Mouse (Mus musculus) left cerebral cortex, postnatal 4 days (tissue): ENCODE data around the gene 1700028P14Rik. TPM values are rescaled to one million over a fixed set of nuclear protein-coding genes. Genes with fewer than 3 reads are reported as not detected.
A peak's percentile ranks its signal among the peaks of the same experiment; 100 is the strongest.

Experiments
- DNase-seq: peaks from one replicate; pipeline ENCODE4 v3.0.0-alpha.2; 2022
- intact Hi-C: fragments of 180-260 bp; cut with DNase I; formaldehyde crosslinking; loops from one replicate; pipeline ENCODE4 v1.15.1; 2025
- total RNA-seq, 2 experiments: library from RNA; stranded (reverse); gene quantifications; 2 replicates each; pipeline ENCODE4 v1.2.3; 2021

The 1700028P14Rik gene
- total RNA-seq, 2 experiments from 2014 or later, result 0.90 to 2.0 TPM

DNA sequence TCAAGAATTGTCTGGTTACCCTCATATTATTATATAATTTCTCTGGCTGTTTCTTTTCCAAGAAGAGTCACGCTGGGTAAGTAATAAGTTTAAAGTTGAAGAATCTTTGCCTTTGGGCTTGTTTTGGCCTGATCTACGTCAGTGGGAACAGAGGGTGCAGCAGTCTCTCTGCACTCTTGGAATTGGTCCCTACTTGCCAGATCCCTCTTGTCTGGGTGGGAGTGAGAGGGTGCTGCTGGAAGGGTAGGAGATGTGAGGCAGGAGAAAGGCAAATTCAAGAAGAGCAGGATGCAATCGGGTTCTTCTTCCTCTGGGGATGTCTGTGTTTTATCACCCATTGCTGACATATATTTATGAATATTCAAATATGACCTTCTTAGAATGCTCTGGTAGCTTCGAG is 42.9 kb downstream of the 1700028P14Rik start:
- no peak for DNase-seq
- intact Hi-C loops, result no loop called here

GRCm38 (mm10) chr19:23607951-23608350 is 44.7 kb downstream of the 1700028P14Rik start:
- intact Hi-C loops, result no loop called here
- no peak for DNase-seq

DNA sequence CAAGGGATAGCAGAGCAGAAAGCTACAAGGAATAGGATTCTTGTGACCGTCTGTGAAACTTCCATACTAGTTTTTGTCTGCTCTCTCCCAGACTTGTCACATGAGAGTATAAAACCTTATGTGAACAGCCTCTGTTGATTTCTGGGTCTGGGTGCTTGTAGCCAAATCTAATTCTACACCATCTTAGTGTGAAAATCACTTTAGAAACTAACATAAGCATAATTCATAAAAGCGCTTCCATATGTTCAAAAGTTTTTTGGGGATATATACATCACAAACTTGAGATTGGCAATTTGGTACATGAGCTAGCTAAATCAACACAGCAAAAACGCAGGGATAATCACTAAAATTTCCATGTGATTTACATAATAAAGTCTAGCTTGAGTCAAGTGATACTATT is 57.7 kb downstream of the 1700028P14Rik start:
- no peak for DNase-seq
- intact Hi-C loops, result no loop called here

DNA sequence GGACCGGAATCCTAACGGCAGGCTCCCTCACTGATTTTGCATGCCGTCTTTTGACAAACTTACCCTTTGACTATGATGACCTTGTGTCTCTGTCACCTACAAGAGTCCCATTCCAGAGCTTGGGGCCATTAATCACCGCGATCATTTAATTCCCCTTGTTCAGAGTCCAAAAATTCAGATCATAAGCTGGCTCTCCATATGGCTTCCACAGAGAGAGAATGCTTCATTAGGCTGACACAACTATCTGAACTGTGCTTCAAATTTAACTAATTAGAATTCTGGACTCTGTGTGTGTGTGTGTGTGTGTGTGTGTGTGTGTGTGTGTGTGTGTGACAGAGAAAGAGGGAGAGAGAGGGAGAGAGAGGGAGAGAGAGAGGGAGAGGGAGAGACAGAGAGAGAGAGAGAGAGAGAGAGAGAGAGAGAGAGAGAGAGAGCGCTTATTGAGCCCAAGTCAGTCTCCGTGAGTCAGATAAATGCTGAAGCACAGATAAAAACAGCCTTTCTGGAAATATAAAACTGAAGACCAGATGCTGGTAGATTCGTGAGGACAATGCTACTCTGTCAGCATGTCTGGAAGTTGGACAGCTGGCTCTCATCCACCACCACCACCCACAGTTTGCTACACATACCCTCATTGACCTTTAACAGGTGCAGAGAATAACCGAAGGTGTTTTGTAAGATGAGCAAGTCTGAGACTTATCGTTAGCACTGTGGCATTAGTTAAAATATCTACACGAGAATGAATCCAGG is 73.8 kb downstream of the 1700028P14Rik start:
- intact Hi-C loops, result loop anchor here (10.0 kb wide), 1 partner anchor 176 kb away; the partner anchor contains the start of gene Apba1
- peak; percentile 40 for DNase-seq

DNA sequence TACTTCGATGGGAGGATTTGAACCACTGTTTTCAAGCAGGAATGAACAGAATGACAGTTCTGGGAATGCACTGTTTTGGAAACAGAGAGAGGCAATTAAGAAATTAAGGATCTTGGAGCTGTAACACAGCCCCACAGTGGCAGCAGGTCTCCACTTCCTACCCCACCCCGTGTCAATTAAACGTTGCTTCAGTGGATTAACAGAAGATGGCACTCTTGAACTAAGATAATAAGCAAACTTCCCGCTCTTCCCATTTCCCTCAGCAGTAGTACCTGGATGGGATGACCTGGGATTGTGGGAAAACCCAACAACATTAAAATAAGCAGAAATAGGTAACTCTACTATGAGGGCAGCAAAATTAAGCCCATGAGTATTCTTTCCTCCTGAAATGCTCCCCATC is 75.9 kb downstream of the 1700028P14Rik start:
- DNase-seq, result no peak
- intact Hi-C loops, result loop anchor here (10.0 kb wide), 1 partner anchor 178 kb away; the partner anchor contains the start of gene Apba1

DNA sequence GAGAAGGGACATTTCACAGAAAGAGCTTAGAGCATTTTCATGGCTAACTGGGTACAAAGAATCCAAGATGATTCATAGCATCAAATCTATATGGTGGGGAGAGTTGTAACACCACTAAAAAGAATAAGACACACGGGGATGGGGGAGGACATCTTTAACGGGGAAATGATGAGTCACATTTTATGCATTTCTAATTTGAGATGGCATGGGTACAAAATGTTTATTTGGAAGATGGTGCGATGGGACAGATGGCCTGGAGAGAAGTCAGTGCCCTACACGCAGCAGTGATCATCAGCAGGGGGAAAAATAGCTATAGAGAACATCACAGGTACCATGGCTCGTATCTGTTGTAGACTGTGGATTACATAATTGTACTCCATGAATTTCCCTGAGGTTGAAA is 88.9 kb downstream of the 1700028P14Rik start:
- DNase-seq, result no peak
- intact Hi-C loops, result no loop called here

DNA sequence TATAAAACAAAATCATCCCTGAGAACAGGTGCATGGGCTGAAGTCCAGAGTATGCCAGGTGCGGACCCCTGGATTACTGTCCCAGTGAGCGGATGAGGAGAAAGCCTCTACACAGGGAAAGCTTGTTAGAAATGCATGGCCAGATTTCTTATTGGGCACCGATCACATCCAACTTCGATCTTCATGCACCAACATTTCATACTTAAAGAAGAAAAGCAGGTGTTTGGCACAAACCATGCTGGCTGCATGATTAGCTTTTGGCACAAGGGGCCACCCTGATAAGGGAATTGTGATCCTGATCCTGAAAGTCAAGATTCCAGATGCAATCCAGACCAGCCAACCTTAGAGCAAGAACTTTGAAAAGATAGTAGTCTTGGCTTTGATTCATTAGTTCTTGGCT is 90.0 kb downstream of the 1700028P14Rik start:
- no peak for DNase-seq
- intact Hi-C loops, result no loop called here

- no peak for DNase-seq
- intact Hi-C loops, result no loop called here
These were observed 90.6 kb downstream of the 1700028P14Rik start for GRCm38 (mm10) chr19:23562061-23562460.

GRCm38 (mm10) chr19:23553450-23553849 is 99.2 kb downstream of the 1700028P14Rik start:
- intact Hi-C loops, result no loop called here
- no peak for DNase-seq

DNA sequence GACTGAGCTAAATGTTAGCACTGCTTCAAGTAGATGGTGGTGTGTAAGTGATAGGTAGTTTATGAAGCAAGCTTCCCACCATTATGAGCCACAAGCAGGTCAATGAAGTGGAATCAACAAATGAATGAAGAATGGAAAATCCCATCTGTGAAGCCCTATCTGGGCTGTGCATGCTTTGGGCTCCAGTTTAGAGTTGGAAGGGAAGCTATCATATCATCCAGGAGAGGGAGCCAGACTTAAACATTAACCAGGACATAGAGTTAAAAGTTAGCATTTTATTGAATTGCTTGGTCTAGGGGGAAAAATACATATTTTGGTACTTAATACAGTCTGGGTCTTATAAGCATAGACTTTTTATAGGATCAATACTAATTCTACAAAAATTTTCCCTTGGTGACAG is 107.0 kb downstream of the 1700028P14Rik start:
- intact Hi-C loops, result no loop called here

GRCm38 (mm10) chr19:23543244-23544004 is 109.2 kb downstream of the 1700028P14Rik start:
- no peak for DNase-seq
- intact Hi-C loops, result no loop called here

More for the DNA sequence above, 107.0 kb downstream of the 1700028P14Rik start:
- DNase-seq, result no peak

DNA sequence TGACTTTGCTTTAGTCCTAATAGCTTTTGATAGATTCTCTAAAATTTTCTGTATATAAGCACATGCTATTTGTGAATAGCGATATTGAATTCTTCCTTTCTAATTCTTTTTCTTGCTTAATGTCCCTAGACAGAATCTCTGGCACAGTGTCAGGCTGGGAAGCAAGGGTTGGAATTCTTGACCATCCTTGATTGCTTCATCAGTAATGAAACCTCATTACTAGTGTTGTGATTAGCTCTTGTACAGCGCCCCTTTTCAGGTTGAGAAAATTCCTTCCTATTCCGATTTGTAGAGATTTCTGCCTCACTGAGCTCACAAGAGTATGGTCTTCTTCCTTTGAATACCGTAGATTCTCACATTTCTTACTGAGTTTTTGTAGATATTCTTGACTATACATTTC is 109.9 kb downstream of the 1700028P14Rik start:
- intact Hi-C loops, result no loop called here
- no peak for DNase-seq

GRCm38 (mm10) chr19:23535700-23536099 is 116.9 kb downstream of the 1700028P14Rik start:
- no peak for DNase-seq
- intact Hi-C loops, result no loop called here

DNA sequence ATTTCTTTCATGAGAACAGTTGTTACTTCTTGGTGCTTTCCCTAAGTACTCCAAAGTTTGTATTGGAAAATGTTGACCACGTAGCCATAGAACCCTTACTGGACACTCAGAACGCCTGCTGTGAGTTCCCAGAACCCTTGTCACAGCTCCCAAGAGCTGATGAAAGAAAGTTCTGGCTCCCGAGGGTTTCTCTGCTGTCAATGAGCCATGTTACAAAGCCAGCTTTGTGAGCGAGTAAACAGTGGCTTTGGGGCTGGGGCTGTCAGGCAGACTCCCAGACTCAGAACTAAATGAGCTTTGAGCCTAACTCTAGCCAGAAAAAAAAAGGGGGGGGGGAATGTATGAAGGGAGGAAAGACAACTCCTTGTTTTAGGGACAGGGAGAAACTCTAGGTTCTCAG is 120.7 kb downstream of the 1700028P14Rik start:
- DNase-seq, result peak; percentile 14
- intact Hi-C loops, result no loop called here

- DNase-seq, result peak; percentile 78
- intact Hi-C loops, result loop anchor here (5.0 to 10.0 kb wide), 2 partner anchors 151 to 219 kb away; no protein-coding TSS in a partner anchor
These were observed 128.9 kb downstream of the 1700028P14Rik start for GRCm38 (mm10) chr19:23523711-23524110.

DNA sequence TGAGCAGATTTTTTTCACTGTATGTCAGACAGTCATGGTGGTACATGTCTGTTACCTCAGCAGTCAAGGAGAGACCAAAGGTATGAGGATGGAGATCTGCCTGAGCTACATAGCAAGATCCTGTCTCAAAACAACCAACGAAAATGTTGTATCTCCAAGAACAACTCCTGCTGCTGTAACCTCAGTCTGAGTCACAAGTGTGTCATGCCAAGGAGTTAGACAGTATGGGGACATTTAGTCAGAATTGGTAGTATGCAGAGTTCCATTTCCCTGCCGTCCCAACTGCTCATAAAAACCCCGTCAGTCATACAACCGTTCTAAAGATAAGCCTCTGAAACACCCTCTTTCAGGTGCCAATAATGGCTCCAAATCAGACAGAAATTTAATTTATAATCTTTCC is 130.8 kb downstream of the 1700028P14Rik start:
- intact Hi-C loops, result loop anchor here (5.0 to 10.0 kb wide), 2 partner anchors 150 to 217 kb away; no protein-coding TSS in a partner anchor
- no peak for DNase-seq

- DNase-seq, result no peak
- intact Hi-C loops, result loop anchor here (5.0 to 10.0 kb wide), 2 partner anchors 149 to 216 kb away; no protein-coding TSS in a partner anchor
These were observed 131.5 kb downstream of the 1700028P14Rik start for GRCm38 (mm10) chr19:23521071-23521470.

DNA sequence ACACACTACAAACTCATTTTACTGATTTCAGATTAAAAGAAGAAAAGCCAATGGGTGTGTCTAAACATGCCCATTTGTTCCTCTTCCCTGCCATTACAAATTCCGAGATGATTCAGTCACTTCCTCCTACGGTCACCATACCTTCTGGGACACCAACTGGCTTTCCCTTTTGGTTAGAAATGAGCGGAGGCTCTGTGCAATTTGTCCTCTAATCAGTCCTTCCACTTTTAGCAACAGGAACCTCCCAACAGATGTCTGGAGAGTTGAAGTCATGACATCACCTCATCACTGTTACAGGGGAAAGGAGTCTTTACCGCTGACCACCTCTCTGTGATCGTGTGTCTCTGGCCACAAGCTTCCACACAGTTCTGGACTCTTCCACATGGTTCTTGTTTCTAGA is 132.0 kb downstream of the 1700028P14Rik start:
- intact Hi-C loops, result loop anchor here (5.0 to 10.0 kb wide), 2 partner anchors 148 to 216 kb away; no protein-coding TSS in a partner anchor

DNA sequence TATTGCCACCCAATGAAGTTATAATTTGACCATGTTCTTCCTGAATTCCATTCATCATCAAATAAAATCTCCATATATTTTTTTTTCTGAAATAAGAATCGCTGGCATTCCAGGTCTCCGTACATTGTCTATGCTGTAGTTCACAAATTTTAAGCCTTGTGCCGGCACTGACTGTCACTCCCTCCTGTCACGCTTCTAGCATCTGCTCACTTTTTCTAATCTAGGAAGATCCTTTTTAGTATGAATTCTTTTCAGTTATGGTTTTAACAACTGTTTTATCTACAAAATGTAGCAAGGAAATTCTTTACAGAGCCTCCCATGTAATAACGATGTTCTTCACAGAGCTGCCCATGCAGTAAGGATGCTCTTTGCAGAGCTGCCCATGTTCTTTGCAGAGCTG is 134.1 kb downstream of the 1700028P14Rik start:
- no peak for DNase-seq
- intact Hi-C loops, result no loop called here

More for the DNA sequence above, 132.0 kb downstream of the 1700028P14Rik start:
- DNase-seq, result no peak

GRCm38 (mm10) chr19:23511303-23511702 is 141.3 kb downstream of the 1700028P14Rik start:
- DNase-seq, result peak; percentile 6
- intact Hi-C loops, result no loop called here
